Mouse (Mus musculus) adrenal gland, adult 18-20 months (tissue): Measurements from ENCODE around the gene Rcor2. TPM values are rescaled to one million over a fixed set of nuclear protein-coding genes. Genes with fewer than 3 reads are reported as not detected.
A peak's percentile ranks its signal among the peaks of the same experiment; 100 is the strongest.

Experiments used
- DNase-seq, 2 experiments: peaks; one replicate each; pipeline ENCODE4 v3.0.0; 2021 to 2022; ENCODE audit warnings: low spot score in 2 of 2
- long read RNA-seq, 2 experiments: library from polyadenylated mRNA; stranded (forward); transcript quantifications; one replicate each; pipeline ENCODE4 v2.0.0; 2021
- total RNA-seq, 2 experiments: library from RNA; stranded (reverse); gene quantifications; 1 replicate in 1 of 2; 2 replicates in 1 of 2; pipeline ENCODE4 v1.2.3; 2021

Gene Rcor2
- total RNA-seq = 1 to 10 TPM; 1.5 to 2.5 TPM
- long read RNA-seq, experiment 1, partial matches to known transcripts = 0 of 4 reads
- long read RNA-seq, experiment 1, other reads (novel, unspliced or antisense) = 3 of 4 reads
- long read RNA-seq, experiment 2, partial matches to known transcripts = 1 of 4 reads
- long read RNA-seq, experiment 2, other reads (novel, unspliced or antisense) = 2 of 4 reads

DNA sequence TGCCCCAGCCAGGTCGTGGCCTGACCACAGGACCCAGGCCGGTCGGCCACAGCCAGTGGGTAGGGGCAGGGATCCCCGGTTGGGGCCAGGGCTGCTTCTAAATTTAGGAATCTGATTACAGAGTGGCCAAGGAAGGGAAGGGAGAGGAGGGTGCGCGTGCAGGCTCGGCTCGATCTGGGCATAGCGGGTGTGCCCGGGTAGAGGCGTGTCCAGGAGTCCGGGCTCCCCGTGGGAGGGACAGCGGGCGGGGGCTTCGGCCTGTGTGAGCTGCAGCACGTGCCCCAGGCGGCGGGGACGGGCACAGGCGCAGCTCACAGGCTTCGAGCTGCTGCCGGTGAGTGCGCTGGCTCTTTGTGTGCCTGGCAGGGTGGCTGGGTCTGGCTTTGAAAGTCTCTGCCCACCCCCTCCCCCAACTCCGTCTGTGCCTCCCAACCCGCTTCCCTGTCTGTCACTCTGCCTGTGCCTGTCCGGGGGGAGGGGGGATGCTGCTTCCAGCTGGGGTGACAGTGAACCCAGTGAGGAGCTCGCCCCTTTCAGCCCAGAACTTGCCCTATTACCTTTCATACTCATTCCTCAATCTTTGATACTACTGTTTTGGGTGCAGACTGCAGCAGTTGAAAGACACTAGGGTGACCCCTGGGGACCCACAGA is at the start of gene Rcor2:
Rcor2 (plus strand) TSS at position 235 of the 651 bp plus-strand sequence.
- peak; percentile 66 to 69 for DNase-seq

- no peak for DNase-seq
Measured at GRCm38 (mm10) chr19:7217926-7218267, 49.2 kb upstream of the Rcor2 start.

DNA sequence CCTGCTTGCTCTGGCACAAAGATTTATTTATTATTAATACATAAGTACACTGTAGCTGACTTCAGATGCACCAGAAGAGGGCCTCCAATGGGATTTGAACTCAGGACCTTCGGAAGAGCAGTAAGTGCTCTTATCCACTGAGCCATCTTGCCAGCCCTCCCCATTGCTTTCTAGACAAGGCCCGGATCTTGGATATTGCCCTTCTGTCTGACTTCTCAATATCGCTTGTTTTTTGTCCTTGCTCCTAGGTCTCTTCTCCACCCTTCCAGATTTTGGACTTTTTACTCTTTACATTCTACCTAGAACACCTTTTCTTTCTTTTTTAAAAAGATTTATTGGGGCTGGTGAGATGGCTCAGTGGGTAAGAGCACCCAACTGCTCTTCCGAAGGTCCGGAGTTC is 48.4 kb upstream of the Rcor2 start:
- no peak for DNase-seq

GRCm38 (mm10) chr19:7222196-7222595 is 44.9 kb upstream of the Rcor2 start:
- DNase-seq = no peak

DNA sequence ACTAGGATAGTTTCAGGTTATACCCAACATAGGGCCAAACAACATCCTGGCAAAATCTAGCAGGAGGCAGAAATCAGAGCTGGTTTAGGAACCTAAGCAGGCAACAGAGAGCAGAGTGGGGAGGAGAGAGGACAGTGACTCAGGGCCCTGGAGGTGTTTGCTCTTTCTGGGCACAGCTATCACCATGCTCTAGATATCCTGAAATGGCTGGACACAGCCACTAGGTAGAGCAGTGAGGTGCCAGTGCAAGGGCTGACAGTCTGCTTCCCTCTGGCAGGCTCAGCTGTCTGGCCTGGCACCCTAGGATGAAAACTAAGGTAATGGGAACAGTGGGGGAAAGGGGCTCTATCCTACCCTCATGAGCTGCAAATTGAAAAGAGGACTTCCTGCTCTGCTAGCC is 43.6 kb upstream of the Rcor2 start:
- no peak for DNase-seq

DNA sequence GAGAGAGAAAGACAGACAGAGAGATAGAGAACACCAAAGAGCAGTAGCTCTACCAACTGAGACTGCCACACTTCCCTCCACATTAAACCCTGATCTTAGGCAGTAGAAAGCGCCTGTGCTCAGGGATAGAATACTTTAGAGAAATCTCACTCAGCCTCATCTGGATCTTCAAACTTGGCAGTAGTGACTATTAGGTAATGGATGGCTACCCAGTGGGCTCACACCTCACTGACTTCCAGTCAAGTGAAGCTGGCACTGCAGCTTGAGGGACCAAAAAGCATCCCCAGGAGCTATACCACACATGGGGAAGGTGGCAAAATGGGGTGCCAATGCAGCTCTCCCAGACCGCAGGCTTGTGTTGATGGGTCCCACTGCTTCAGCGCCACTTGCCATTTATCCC is 42.9 kb upstream of the Rcor2 start:
- DNase-seq = no peak

GRCm38 (mm10) chr19:7225096-7225690 is 41.9 kb upstream of the Rcor2 start:
- DNase-seq = no peak

- no peak for DNase-seq
Measured at GRCm38 (mm10) chr19:7226511-7226914, 40.6 kb upstream of the Rcor2 start.

DNA sequence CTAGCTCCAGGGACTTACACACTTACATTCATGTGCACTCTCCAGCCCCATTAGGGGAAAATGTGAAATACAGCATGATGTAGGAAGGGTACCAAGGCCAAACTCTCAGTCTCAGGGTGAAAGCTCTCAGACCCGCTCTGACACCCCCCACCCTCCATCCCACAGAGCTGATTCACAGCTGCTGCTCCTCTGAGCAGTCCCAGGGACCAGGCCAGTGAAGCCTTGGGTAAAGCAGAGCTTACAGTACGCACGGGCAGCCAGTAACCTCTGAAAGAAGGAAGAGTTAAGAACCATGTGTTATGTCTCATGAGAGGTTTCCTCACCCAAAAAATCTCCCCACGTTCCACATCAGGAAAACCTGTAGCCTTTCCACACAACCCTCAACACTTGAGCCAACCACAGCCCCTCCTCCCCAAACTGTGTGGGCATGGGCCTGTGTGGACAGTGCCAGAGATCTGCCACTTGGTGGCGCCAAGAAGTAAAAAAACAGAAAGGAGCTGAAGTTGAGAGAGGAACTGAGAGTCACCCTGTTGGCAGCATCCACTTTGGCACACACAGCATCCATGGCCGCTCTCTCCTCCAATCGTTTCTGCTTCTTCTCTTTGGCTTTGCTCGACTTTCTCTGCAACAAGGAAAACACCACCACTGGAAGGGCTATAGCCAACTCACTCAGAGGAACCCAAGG is 32.4 kb upstream of the Rcor2 start:
- DNase-seq = peak; percentile 67 to 76

- no peak for DNase-seq
Measured at GRCm38 (mm10) chr19:7235461-7235860, 31.7 kb upstream of the Rcor2 start.

DNA sequence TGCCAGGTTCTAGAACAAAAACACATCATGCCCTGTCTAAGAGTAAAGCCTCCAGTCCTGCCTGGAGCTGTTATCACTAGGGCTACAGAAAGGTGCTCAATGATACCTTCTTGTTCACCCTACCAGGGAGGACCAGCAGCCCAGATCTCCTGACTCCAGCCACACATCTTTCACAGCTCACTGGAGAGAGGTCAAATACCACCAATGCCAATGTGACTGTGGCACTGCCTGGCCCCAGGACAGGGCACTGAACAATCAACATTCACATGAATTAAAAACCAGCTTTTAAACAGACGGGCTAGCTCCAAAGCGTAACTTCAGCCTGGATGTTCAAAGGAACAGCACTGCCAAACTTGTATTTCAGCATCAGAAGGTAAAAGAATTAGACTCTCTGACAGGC is 31.1 kb upstream of the Rcor2 start:
- DNase-seq = no peak

GRCm38 (mm10) chr19:7236742-7237141 is 30.4 kb upstream of the Rcor2 start:
- no peak for DNase-seq

DNA sequence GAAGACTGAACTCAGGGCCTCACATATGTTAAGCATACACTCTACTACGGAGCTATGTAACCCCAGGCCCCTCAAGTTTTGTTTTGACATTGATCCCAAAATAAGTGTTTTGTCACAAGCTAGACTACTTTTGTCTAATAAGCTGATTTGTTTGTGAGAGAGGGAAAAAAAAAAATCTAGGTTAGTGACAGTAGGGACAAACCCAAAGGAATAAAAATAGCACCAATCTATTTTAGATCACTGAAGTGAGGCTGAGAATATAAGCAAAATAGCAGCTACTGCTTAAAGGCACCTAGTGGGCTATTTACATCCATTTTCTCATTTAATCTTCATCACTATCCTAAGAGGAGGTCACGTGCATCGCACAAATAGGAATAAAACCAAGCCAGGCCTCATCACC is 27.6 kb upstream of the Rcor2 start:
- no peak for DNase-seq

DNA sequence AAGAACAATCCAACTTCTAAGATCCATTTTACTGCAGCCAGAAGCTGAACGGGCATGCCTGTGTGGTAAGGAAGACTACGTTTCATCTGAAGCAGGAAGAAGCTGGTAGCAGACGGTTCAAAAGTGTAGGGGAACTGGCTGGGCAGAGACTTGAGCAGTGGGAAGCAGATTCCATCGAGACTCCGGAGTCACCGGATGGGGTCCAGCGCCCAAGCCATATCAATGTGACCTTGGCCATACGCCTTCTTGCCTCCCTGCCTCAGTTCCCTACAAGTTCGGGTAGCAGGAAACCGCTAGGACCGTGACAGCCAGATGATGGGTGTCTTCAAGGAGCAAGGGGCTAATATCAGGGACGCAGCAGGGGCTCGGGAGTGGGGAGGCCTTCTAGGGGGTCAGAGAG is 26.8 kb upstream of the Rcor2 start:
- DNase-seq = no peak

GRCm38 (mm10) chr19:7240782-7241690 is 26.1 kb upstream of the Rcor2 start, which contains the start of gene Naa40:
Naa40 (minus strand) TSS chr19:7241183.
- DNase-seq = peak; percentile 92 to 93

DNA sequence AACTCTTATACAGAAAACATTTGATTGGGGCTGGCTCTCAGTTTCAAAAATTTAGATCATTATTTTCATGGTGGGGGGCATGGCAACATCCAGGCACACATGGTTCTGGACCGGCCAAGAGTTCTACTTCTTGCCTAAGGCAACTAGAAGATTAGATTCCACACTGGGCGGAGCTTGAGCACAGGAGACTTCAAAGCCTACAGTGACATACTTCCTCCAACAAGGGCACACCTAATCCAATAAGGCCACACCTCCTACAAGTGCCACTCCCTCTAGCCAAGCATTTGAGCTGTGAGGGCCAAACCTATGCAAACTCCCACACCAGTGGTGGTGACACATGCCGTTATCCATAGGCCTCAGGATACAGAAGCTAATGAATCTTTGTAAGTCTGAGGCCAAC is 21.1 kb upstream of the Rcor2 start:
- DNase-seq = no peak

DNA sequence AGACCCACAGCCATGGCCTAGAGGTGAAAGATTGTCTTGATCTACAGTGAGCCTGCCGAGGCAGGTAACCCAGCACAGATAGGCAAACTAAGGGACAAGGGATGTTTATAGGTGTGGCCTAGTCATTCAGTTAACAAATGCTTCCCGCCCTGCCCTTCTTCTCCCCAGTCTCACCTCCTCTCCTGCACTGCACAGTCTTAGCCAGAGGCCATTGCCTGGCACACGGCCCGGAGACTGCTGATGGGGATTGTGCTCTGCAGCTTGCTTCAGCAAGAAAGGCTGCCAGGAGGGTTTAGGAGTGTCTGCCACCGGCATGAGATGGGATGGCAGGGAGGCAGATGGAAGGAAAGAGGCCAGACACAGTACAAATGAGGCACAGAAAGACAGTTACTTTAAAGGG is 9.2 kb upstream of the Rcor2 start:
- no peak for DNase-seq

DNA sequence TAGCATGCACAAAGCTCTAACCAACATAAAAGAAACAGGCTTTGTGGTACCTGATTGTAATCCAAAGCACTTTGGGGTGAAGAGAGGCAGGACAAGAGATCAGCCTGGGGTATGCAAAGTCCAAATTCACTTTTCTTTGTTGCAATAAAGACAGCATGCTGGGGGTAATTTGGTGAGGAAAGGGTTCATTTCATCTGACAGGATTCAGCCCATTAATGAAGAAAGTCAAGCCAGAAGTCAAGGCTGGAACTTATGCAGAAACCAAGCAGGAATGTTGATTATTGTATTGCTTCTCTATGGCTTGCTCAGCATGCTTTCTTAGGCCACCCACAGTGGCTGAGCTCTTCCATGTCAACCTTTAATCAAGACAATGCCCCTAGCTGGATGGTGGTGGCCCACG is 5.6 kb upstream of the Rcor2 start:
- no peak for DNase-seq

- DNase-seq = no peak
Measured at GRCm38 (mm10) chr19:7261964-7262363, 5.2 kb upstream of the Rcor2 start.

- DNase-seq = no peak
Measured at GRCm38 (mm10) chr19:7262592-7262991, 4.5 kb upstream of the Rcor2 start.

GRCm38 (mm10) chr19:7264088-7264765 is 2.9 kb upstream of the Rcor2 start:
- DNase-seq = peak; percentile 83 to 89
